Mouse (Mus musculus) CH12.LX (cell line): ENCODE measurements around the gene Adam10. TPM values are rescaled to one million over a fixed set of nuclear protein-coding genes. Genes with fewer than 3 reads are reported as not detected.

Experiments
- DNase-seq: peaks from one replicate; pipeline ENCODE4 v3.0.0-alpha.2; 2013; ENCODE audit errors: extremely low read depth
- H3K27ac ChIP-seq: 2 replicates; pipeline ENCODE4 v1.5.1; 2012; ENCODE audit warnings: low read depth, mild to moderate bottlenecking, control low read depth, moderate library complexity; ENCODE audit not compliant: insufficient read depth
- H3K27me3 ChIP-seq: replicated peaks from 2 replicates; pipeline ENCODE3; 2012; ENCODE audit warnings: inconsistent platforms
- H3K36me3 ChIP-seq, 2 experiments: replicated peaks in 1 of 2; 2 replicates each; pipeline versions ENCODE3 to v1.6.1; 2012; ENCODE audit warnings: inconsistent platforms in 1 of 2, low read length in 1 of 2, mild to moderate bottlenecking in 1 of 2, mixed read lengths in 1 of 2, moderate library complexity in 1 of 2; ENCODE audit not compliant: control insufficient read depth in 1 of 2, insufficient read depth in 1 of 2
- H3K4me1 ChIP-seq, 2 experiments: 2 replicates each; pipeline ENCODE4 v1.6.1; 2012; ENCODE audit warnings: inconsistent platforms in 1 of 2, moderate library complexity in 1 of 2; ENCODE audit not compliant: insufficient read depth in 2 of 2, control insufficient read depth in 1 of 2
- H3K4me2 ChIP-seq: 2 replicates; pipeline ENCODE4 v1.6.1; 2012; ENCODE audit warnings: low read depth, mild to moderate bottlenecking, control low read depth; ENCODE audit not compliant: poor library complexity, insufficient read depth, severe bottlenecking
- H3K4me3 ChIP-seq, 3 experiments: fragments of 150-350 bp in 1 of 3; sonication (generic) in 1 of 3; replicated peaks in 1 of 3; 2 replicates each; pipeline versions ENCODE3 to v1.5.1; 2011 to 2012; ENCODE audit warnings: low read depth in 2 of 3, low read length in 2 of 3, mild to moderate bottlenecking in 2 of 3, moderate library complexity in 2 of 3, control low read depth in 1 of 3, improper control_type of control experiment in 1 of 3, inconsistent platforms in 1 of 3, mixed read lengths in 1 of 3; ENCODE audit not compliant: poor library complexity in 1 of 3
- H3K79me2 ChIP-seq: replicated peaks from 2 replicates; pipeline ENCODE4 v1.6.1; 2012; ENCODE audit warnings: mild to moderate bottlenecking, moderate library complexity; ENCODE audit not compliant: control insufficient read depth, poor library complexity, insufficient read depth, severe bottlenecking; ENCODE audit errors: extremely low read depth
- H3K9ac ChIP-seq: 2 replicates; pipeline ENCODE4 v1.6.1; 2012; ENCODE audit warnings: low read depth, mild to moderate bottlenecking, control low read depth, moderate library complexity; ENCODE audit not compliant: insufficient read depth
- H3K9me3 ChIP-seq: replicated peaks from 2 replicates; pipeline ENCODE3; 2012; ENCODE audit warnings: low read length, inconsistent platforms, mixed read lengths
- BHLHE40 ChIP-seq: IDR thresholded peaks from 2 replicates; pipeline ENCODE4 v1.6.1; 2011; ENCODE audit warnings: mild to moderate bottlenecking, low read depth, low read length, improper control_type of control experiment
- CHD1 ChIP-seq: IDR thresholded peaks from 2 replicates; pipeline ENCODE4 v1.6.1; 2012; ENCODE audit warnings: low read depth, low read length, improper control_type of control experiment, inconsistent platforms
- CHD2 ChIP-seq: IDR thresholded peaks from 2 replicates; pipeline ENCODE4 v1.6.1; 2011; ENCODE audit warnings: low read length, improper control_type of control experiment
- CTCF ChIP-seq, 2 experiments: IDR thresholded peaks in 1 of 2; conservative IDR thresholded peaks in 1 of 2; 2 replicates each; pipeline ENCODE4 v1.5.1; 2011 to 2012; ENCODE audit warnings: low read depth in 2 of 2, low read length in 2 of 2, improper control_type of control experiment in 1 of 2, inconsistent platforms in 1 of 2, mild to moderate bottlenecking in 1 of 2, moderate library complexity in 1 of 2
- E2F4 ChIP-seq: IDR thresholded peaks from 2 replicates; pipeline ENCODE4 v1.6.1; 2011; ENCODE audit warnings: low read depth, low read length, improper control_type of control experiment; ENCODE audit not compliant: insufficient replicate concordance
- ELF1 ChIP-seq: IDR thresholded peaks from 2 replicates; pipeline ENCODE4 v1.6.1; 2014; ENCODE audit warnings: low read depth, mild to moderate bottlenecking, inconsistent platforms, low read length, improper control_type of control experiment
- EP300 ChIP-seq: IDR thresholded peaks from 2 replicates; pipeline ENCODE4 v1.6.1; 2011; ENCODE audit warnings: low read length, improper control_type of control experiment
- ETS1 ChIP-seq: conservative IDR thresholded peaks from 2 replicates; pipeline ENCODE4 v1.6.1; 2012; ENCODE audit warnings: low read depth, mild to moderate bottlenecking, inconsistent platforms, low read length, improper control_type of control experiment, moderate library complexity
- GABPA ChIP-seq: IDR thresholded peaks from 2 replicates; pipeline ENCODE4 v1.6.1; 2012; ENCODE audit warnings: low read depth, low read length, improper control_type of control experiment, inconsistent platforms; ENCODE audit not compliant: insufficient replicate concordance
- HCFC1 ChIP-seq: IDR thresholded peaks from 2 replicates; pipeline ENCODE4 v1.6.1; 2012; ENCODE audit warnings: low read depth, mild to moderate bottlenecking, inconsistent platforms, low read length, improper control_type of control experiment
- IRF4 ChIP-seq: IDR thresholded peaks from 2 replicates; pipeline ENCODE4 v1.6.1; 2014; ENCODE audit warnings: low read depth, mild to moderate bottlenecking, inconsistent platforms, low read length, improper control_type of control experiment
- JUN ChIP-seq: IDR thresholded peaks from 2 replicates; pipeline ENCODE4 v1.6.1; 2011; ENCODE audit warnings: low read depth, mild to moderate bottlenecking, low read length, improper control_type of control experiment, moderate library complexity; ENCODE audit not compliant: insufficient read depth
- JUND ChIP-seq: conservative IDR thresholded peaks from 2 replicates; pipeline ENCODE4 v1.6.1; 2011; ENCODE audit warnings: low read depth, low read length, improper control_type of control experiment
- KAT2A ChIP-seq: IDR thresholded peaks from 2 replicates; pipeline ENCODE4 v1.6.1; 2012; ENCODE audit warnings: low read length, improper control_type of control experiment, inconsistent platforms; ENCODE audit not compliant: insufficient replicate concordance
- MAFK ChIP-seq: IDR thresholded peaks from 2 replicates; pipeline ENCODE4 v1.6.1; 2011; ENCODE audit warnings: low read length, improper control_type of control experiment; ENCODE audit not compliant: insufficient replicate concordance
- MAX ChIP-seq: IDR thresholded peaks from 2 replicates; pipeline ENCODE4 v1.6.1; 2011; ENCODE audit warnings: low read length, improper control_type of control experiment
- MAZ ChIP-seq: IDR thresholded peaks from 2 replicates; pipeline ENCODE4 v1.6.1; 2012; ENCODE audit warnings: low read depth, mild to moderate bottlenecking, inconsistent platforms, low read length, improper control_type of control experiment, moderate library complexity
- MEF2A ChIP-seq: IDR thresholded peaks from 2 replicates; pipeline ENCODE4 v1.6.1; 2014; ENCODE audit warnings: low read depth, mild to moderate bottlenecking, inconsistent platforms, low read length, improper control_type of control experiment, borderline replicate concordance
- MXI1 ChIP-seq: IDR thresholded peaks from 2 replicates; pipeline ENCODE4 v1.6.1; 2011; ENCODE audit warnings: mild to moderate bottlenecking, low read depth, low read length, improper control_type of control experiment
- MYC ChIP-seq: IDR thresholded peaks from 2 replicates; pipeline ENCODE4 v1.6.1; 2011; ENCODE audit warnings: low read depth, mild to moderate bottlenecking, improper control_type of control experiment, low read length
- NELFE ChIP-seq: IDR thresholded peaks from 2 replicates; pipeline ENCODE4 v1.6.1; 2011; ENCODE audit warnings: low read depth, low read length, improper control_type of control experiment
- NRF1 ChIP-seq: IDR thresholded peaks from 2 replicates; pipeline ENCODE4 v1.6.1; 2014; ENCODE audit warnings: low read depth, mild to moderate bottlenecking, inconsistent platforms, low read length, improper control_type of control experiment, moderate library complexity
- PAX5 ChIP-seq: IDR thresholded peaks from 2 replicates; pipeline ENCODE4 v1.6.1; 2012; ENCODE audit warnings: low read length, inconsistent platforms, mixed read lengths
- POLR2A ChIP-seq: IDR thresholded peaks from 2 replicates; pipeline ENCODE4 v1.6.1; 2011; ENCODE audit warnings: low read depth, mild to moderate bottlenecking, improper control_type of control experiment, low read length
- POLR2AphosphoS2 ChIP-seq: IDR thresholded peaks from 2 replicates; pipeline ENCODE4 v1.6.1; 2011; ENCODE audit warnings: low read depth, low read length, improper control_type of control experiment
- RAD21 ChIP-seq: IDR thresholded peaks from 2 replicates; pipeline ENCODE4 v1.6.1; 2011; ENCODE audit warnings: low read depth, mild to moderate bottlenecking, low read length, improper control_type of control experiment, moderate library complexity
- RCOR1 ChIP-seq: conservative IDR thresholded peaks from 2 replicates; pipeline ENCODE4 v1.6.1; 2012; ENCODE audit warnings: low read depth, mild to moderate bottlenecking, inconsistent platforms, low read length, improper control_type of control experiment
- SIN3A ChIP-seq: IDR thresholded peaks from 2 replicates; pipeline ENCODE4 v1.6.1; 2012; ENCODE audit warnings: low read length, improper control_type of control experiment, inconsistent platforms
- SMC3 ChIP-seq: IDR thresholded peaks from 2 replicates; pipeline ENCODE4 v1.6.1; 2011; ENCODE audit warnings: low read depth, low read length, improper control_type of control experiment
- TBP ChIP-seq: conservative IDR thresholded peaks from 2 replicates; pipeline ENCODE4 v1.6.1; 2011; ENCODE audit warnings: low read depth, low read length, improper control_type of control experiment
- TCF12 ChIP-seq: IDR thresholded peaks from 2 replicates; pipeline ENCODE4 v1.6.1; 2014; ENCODE audit warnings: low read depth, mild to moderate bottlenecking, inconsistent platforms, low read length, improper control_type of control experiment
- UBTF ChIP-seq: IDR thresholded peaks from 2 replicates; pipeline ENCODE4 v1.6.1; 2012; ENCODE audit warnings: low read depth, mild to moderate bottlenecking, inconsistent platforms, low read length, improper control_type of control experiment, moderate library complexity
- USF1 ChIP-seq: IDR thresholded peaks from 2 replicates; pipeline ENCODE4 v1.6.1; 2014; ENCODE audit warnings: low read depth, mild to moderate bottlenecking, inconsistent platforms, low read length, improper control_type of control experiment
- USF2 ChIP-seq: conservative IDR thresholded peaks from 2 replicates; pipeline ENCODE4 v1.6.1; 2011; ENCODE audit warnings: low read depth, low read length, improper control_type of control experiment
- ZC3H11A ChIP-seq: IDR thresholded peaks from 2 replicates; pipeline ENCODE4 v1.6.1; 2012; ENCODE audit warnings: low read depth, mild to moderate bottlenecking, inconsistent platforms, low read length, improper control_type of control experiment
- ZKSCAN1 ChIP-seq: IDR thresholded peaks from 2 replicates; pipeline ENCODE4 v1.6.1; 2012; ENCODE audit warnings: low read depth, inconsistent platforms, low read length, improper control_type of control experiment, borderline replicate concordance
- ZMIZ1 ChIP-seq: IDR thresholded peaks from 2 replicates; pipeline ENCODE4 v1.6.1; 2012; ENCODE audit warnings: low read depth, mild to moderate bottlenecking, inconsistent platforms, low read length, improper control_type of control experiment
- ZNF384 ChIP-seq: IDR thresholded peaks from 2 replicates; pipeline ENCODE4 v1.6.1; 2012; ENCODE audit warnings: low read depth, low read length, improper control_type of control experiment, inconsistent platforms
- dilution Hi-C: fragments of 300-500 bp; cut with MboI; formaldehyde crosslinking; loops from 2 replicates; pipeline ENCODE4 v1.14.3; 2020; ENCODE audit warnings: low sequenced_read_pairs; ENCODE audit not compliant: extremely low pct_unique_long_range_greater_than_20kb, extremely low pct_ligation_motif_present
- in situ Hi-C: fragments of 300-500 bp; cut with MboI; formaldehyde crosslinking; loops from 3 replicates; pipeline ENCODE4 v1.14.3; 2019; ENCODE audit warnings: low sequenced_read_pairs, low pct_ligation_motif_present, low pct_unique_long_range_greater_than_20kb, mixed read lengths
- polyA plus RNA-seq: library from polyadenylated mRNA; unstranded; fragments of >175 nt; gene quantifications from 2 replicates; pipeline ENCODE4 v1.2.1, GENCODE M21; 2012; ENCODE audit warnings: low read depth; ENCODE audit not compliant: insufficient read length
- total RNA-seq, 2 experiments: library from RNA; depleted of rRNA; stranded (reverse); fragments of 300-350 nt in 1 of 2; fragments of >200 nt in 1 of 2; gene quantifications; 2 replicates each; pipeline ENCODE4 v1.2.3; 2012 to 2014

Gene Adam10
- total RNA-seq (2012; rRNA removed) = 9.3 and 9.6 TPM in 2 replicates
- total RNA-seq (2014; rRNA removed) = 17.7 and 17.8 TPM in 2 replicates
- 26.3 and 28.9 TPM in 2 replicates for polyA plus RNA-seq

DNA sequence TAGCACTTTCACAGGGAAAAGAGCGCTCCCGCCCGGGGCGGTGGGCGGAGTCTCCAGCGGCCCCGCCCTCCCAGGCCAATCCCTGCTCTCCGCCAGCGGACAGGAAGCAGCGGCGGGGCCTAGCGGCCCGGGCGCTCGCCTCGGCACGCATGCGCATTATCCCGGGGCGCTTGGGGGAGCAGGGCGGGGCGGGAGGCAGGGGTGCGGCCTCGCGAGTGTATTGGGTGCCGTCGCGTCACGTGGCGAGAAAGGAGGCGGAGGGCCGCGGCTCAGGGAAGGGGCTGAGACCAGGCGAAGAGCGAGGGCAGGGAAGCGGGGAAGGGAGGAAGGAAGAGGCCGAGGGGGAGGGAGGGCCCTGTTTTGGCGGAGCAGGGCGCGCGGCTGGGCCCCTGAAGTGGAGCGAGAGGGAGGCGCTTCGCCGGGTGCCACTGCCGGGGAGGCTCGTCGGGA, at the start of gene Adam10:
Gene Adam10, plus strand, starts transcription at position 316 of the 450 bp plus-strand sequence.
- H3K4me1 ChIP-seq = peaks cover 3 to 15% of the 10 kb centered on the region in 2 experiments; a peak in 3 of 4 replicates
- no peaks in the 10 kb centered on the region for H3K36me3 ChIP-seq
- peaks cover 33% of the 10 kb centered on the region for H3K79me2 ChIP-seq
- H3K4me3 ChIP-seq = peak within 1 kb of the TSS; percentile 57 to 95 (median 92)
- no peak for TF ChIP-seq RAD21
- TF ChIP-seq TCF12 = peak; percentile 80
- TF ChIP-seq ZNF384 = no peak
- TF ChIP-seq POLR2AphosphoS2 = 0 out of 2 replicates have a peak, but pooled peaks have one; percentile 46
- no peak for TF ChIP-seq JUN
- TF ChIP-seq USF2 = peak; percentile 83
- no peak for TF ChIP-seq PAX5
- TF ChIP-seq CTCF (conservative IDR thresholded peaks at IDR 0.05 in 1 of 2, IDR thresholded peaks at IDR 0.05 in 1 of 2; ENCODE audit: low read depth in 2 of 2, low read length in 2 of 2) = no peak
- TF ChIP-seq ETS1 = no peak
- no peak; the same call in 1 of the 2 replicates for TF ChIP-seq MXI1
- peak; percentile 85 for TF ChIP-seq ZMIZ1
- TF ChIP-seq E2F4 = peak; percentile 40; the same call in 1 of the 2 replicates
- TF ChIP-seq CHD2 = no peak
- TF ChIP-seq UBTF = peak; percentile 89
- TF ChIP-seq RCOR1 = peak; percentile 68; the same call in 1 of the 2 replicates
- peak; percentile 93 for TF ChIP-seq NRF1
- TF ChIP-seq MAZ = peak; percentile 74; the same call in 1 of the 2 replicates
- TF ChIP-seq GABPA = no peak
- TF ChIP-seq NELFE = peak; percentile 83
- TF ChIP-seq MAFK = no peak
- TF ChIP-seq TBP = no peak
- no peak for TF ChIP-seq JUND
- TF ChIP-seq HCFC1 = peak; percentile 61
- peak; percentile 49; the same call in 1 of the 2 replicates for TF ChIP-seq BHLHE40
- no peak for TF ChIP-seq ZKSCAN1
- TF ChIP-seq POLR2A = peak; percentile 88
- TF ChIP-seq ELF1 = peak; percentile 86
- no peak for TF ChIP-seq MYC
- TF ChIP-seq SMC3 = no peak
- TF ChIP-seq KAT2A = 0 out of 2 replicates have a peak, but pooled peaks have one; percentile 13
- TF ChIP-seq SIN3A = peak; percentile 73; the same call in 1 of the 2 replicates
- peak; percentile 90 for TF ChIP-seq MAX
- no peak for TF ChIP-seq CHD1
- TF ChIP-seq EP300 = no peak
- TF ChIP-seq MEF2A = 0 out of 2 replicates have a peak, but pooled peaks have one; percentile 60
- TF ChIP-seq ZC3H11A = no peak
- peak; percentile 97 for TF ChIP-seq USF1
- 0 out of 2 replicates have a peak, but pooled peaks have one; percentile 53 for TF ChIP-seq IRF4
- peak within 1 kb of the TSS; percentile 77 for H3K27ac ChIP-seq
- dilution Hi-C loops (no loop called here), in situ Hi-C loops (loop anchor here (5.0 to 10.0 kb wide), 3 partner anchors 79 to 396 kb away; no protein-coding TSS in a partner anchor)
- no peaks in the 10 kb centered on the region for H3K27me3 ChIP-seq
- peak within 1 kb of the TSS; percentile 65 for H3K4me2 ChIP-seq
- DNase-seq = peak; percentile 95
- peak within 1 kb of the TSS; percentile 89 for H3K9ac ChIP-seq
- no peaks in the 10 kb centered on the region for H3K9me3 ChIP-seq
